ENCODE assay signal across 8 mouse cellular contexts in genomic region chr6:122339047-122339647, GRCm38 (mm10). TPM values are rescaled to one million over a fixed set of nuclear protein-coding genes. Genes with fewer than 3 reads are reported as not detected.
A peak's percentile ranks its signal among the peaks of the same experiment; 100 is the strongest.
DNase-seq lines count a peak whose midpoint lies in the region; ATAC-seq and TF ChIP-seq lines count a peak whose summit lies in the region.

No protein-coding gene starts in this region.

- peak; percentile 76 for DNase-seq in 3134 (ENCODE audit: extremely low read depth, insufficient read length, low spot score)
- peak; percentile 81 for DNase-seq in adrenal gland, postnatal 10 days
- DNase-seq in embryo, embryonic 9.5 days (ENCODE audit: extremely low spot score), result peak; percentile 73
- peak; percentile 38 to 65 for DNase-seq in gastrocnemius, postnatal 4 days (ENCODE audit: low spot score in 2 of 2)
- peak; percentile 75 for DNase-seq in kidney, adult 2 months
- DNase-seq in spleen, adult 12 weeks (ENCODE audit: low spot score), result peak; percentile 58

- no peaks in the 10 kb centered on the region for H3K27me3 ChIP-seq in kidney, adult 2 months (replicated peaks; ENCODE audit: control insufficient read depth, insufficient read depth, low read length)
- no peaks in the 10 kb centered on the region for H3K27me3 ChIP-seq in limb, embryonic 12.5 days
- H3K27me3 ChIP-seq in midbrain, embryonic 13.5 days, result no peaks in the 10 kb centered on the region

- ATAC-seq in limb, embryonic 12.5 days (ENCODE audit: insufficient number of reproducible peaks, insufficient read depth, low FRiP score, low TSS enrichment, low read depth), result peak; percentile 82
- ATAC-seq in midbrain, embryonic 13.5 days, result peak; percentile 84

- peak overlapping the region; percentile 99 for H3K4me3 ChIP-seq in kidney, adult 2 months (ENCODE audit: insufficient read depth, low read depth, low read length)
- H3K4me3 ChIP-seq in limb, embryonic 12.5 days (replicated peaks), result peak overlapping the region; percentile 80
- peak overlapping the region; percentile 76 for H3K4me3 ChIP-seq in midbrain, embryonic 13.5 days (replicated peaks)

- no peaks in the 10 kb centered on the region for H3K36me3 ChIP-seq in kidney, adult 2 months (ENCODE audit: control insufficient read depth, insufficient read depth, low read length)
- H3K36me3 ChIP-seq in limb, embryonic 12.5 days, result peaks cover 27% of the 10 kb centered on the region
- peaks cover 21% of the 10 kb centered on the region for H3K36me3 ChIP-seq in midbrain, embryonic 13.5 days

- H3K9ac ChIP-seq in limb, embryonic 12.5 days (replicated peaks), result peak overlapping the region; percentile 89
- H3K9ac ChIP-seq in midbrain, embryonic 13.5 days (replicated peaks), result peak overlapping the region; percentile 83

- peaks cover 14% of the 10 kb centered on the region; the same call in 1 of the 2 replicates for H3K4me1 ChIP-seq in kidney, adult 2 months (ENCODE audit: control insufficient read depth, insufficient read depth, low read length)
- H3K4me1 ChIP-seq in limb, embryonic 12.5 days (replicated peaks), result peaks cover 20% of the 10 kb centered on the region
- peaks cover 33% of the 10 kb centered on the region for H3K4me1 ChIP-seq in midbrain, embryonic 13.5 days (replicated peaks)

- no peak for TF ChIP-seq CTCF in kidney, adult 2 months (conservative IDR thresholded peaks at IDR 0.05; ENCODE audit: insufficient read depth, insufficient read length, low read depth, low read length)

- peak overlapping the region; percentile 70 for H3K4me2 ChIP-seq in limb, embryonic 12.5 days
- peak overlapping the region; percentile 82 for H3K4me2 ChIP-seq in midbrain, embryonic 13.5 days (replicated peaks)

- H3K9me3 ChIP-seq in limb, embryonic 12.5 days, result no peaks in the 10 kb centered on the region
- H3K9me3 ChIP-seq in midbrain, embryonic 13.5 days, result no peaks in the 10 kb centered on the region

- WGBS in kidney, adult 2 months, result 2% methylated on average over 47 of the region's 51 CpGs
- under 1% methylated on average over 35 of the region's 51 CpGs for WGBS in limb, embryonic 12.5 days
- under 1% methylated on average over 33 of the region's 51 CpGs for WGBS in midbrain, embryonic 13.5 days

- H3K27ac ChIP-seq in kidney, adult 2 months (ENCODE audit: insufficient read depth, low read depth, low read length), result peak overlapping the region; percentile 41
- H3K27ac ChIP-seq in limb, embryonic 12.5 days, result peak overlapping the region; percentile 99
- peak overlapping the region; percentile 98 for H3K27ac ChIP-seq in midbrain, embryonic 13.5 days

- no peak for TF ChIP-seq POLR2A in kidney, adult 2 months (IDR thresholded peaks at IDR 0.05; ENCODE audit: low read depth, low read length)

RNA-seq across cellular contexts. Expression of gene Phc1, which starts 1.2 kb away (rescaled TPM):
- 10 to 100 TPM; 24.3 to 29.1 TPM for total RNA-seq in adrenal gland, postnatal 10 days (2021)
- 10 to 100 TPM; 24.3 to 24.8 TPM for total RNA-seq in gastrocnemius, postnatal 4 days (2021)
- 27.4 and 39.1 TPM in 2 replicates for polyA plus RNA-seq in kidney, adult 2 months (2012; rRNA removed)
- 27.1 and 30.6 TPM in 2 replicates for polyA plus RNA-seq in limb, embryonic 12.5 days (2016; fragmentation: Nextera tagmentation; extraction: Ambion mirVana)
- 37.7 and 39.0 TPM in 2 replicates for polyA plus RNA-seq in midbrain, embryonic 13.5 days (2015; fragmentation: Nextera tagmentation; extraction: Ambion mirVana)

RNA-seq across cellular contexts. Expression of gene M6pr, which starts 30.6 kb away (rescaled TPM):
- 100 to 1,000 TPM; 111 to 119 TPM for total RNA-seq in adrenal gland, postnatal 10 days (2021)
- 10 to 100 TPM; 44.9 to 45.3 TPM for total RNA-seq in gastrocnemius, postnatal 4 days (2021)
- 94.4 and 107 TPM in 2 replicates for polyA plus RNA-seq in kidney, adult 2 months (2012; rRNA removed)
- polyA plus RNA-seq in limb, embryonic 12.5 days (2016; fragmentation: Nextera tagmentation; extraction: Ambion mirVana), result 74.6 and 76.3 TPM in 2 replicates
- polyA plus RNA-seq in midbrain, embryonic 13.5 days (2015; fragmentation: Nextera tagmentation; extraction: Ambion mirVana), result 61.6 and 64.2 TPM in 2 replicates

RNA-seq across cellular contexts. Expression of gene Klrg1, which starts 56.5 kb away (rescaled TPM):
- under 1 TPM in 1 of 2 experiments, not detected in 1; 0.42 TPM for total RNA-seq in adrenal gland, postnatal 10 days (2021)
- not detected for total RNA-seq in gastrocnemius, postnatal 4 days (2021)
- 0.08 TPM in 1 of 2 replicates, not detected in the other for polyA plus RNA-seq in kidney, adult 2 months (2012; rRNA removed)
- polyA plus RNA-seq in limb, embryonic 12.5 days (2016; fragmentation: Nextera tagmentation; extraction: Ambion mirVana), result not detected in 2 replicates
- polyA plus RNA-seq in midbrain, embryonic 13.5 days (2015; fragmentation: Nextera tagmentation; extraction: Ambion mirVana), result 0.87 and 1.3 TPM in 2 replicates

Comparison
In these comparisons a context has a peak if more than half of its experiments do, and no peak if none do; other contexts are left out.
1. Peak in every context shown above with its lines: DNase-seq, ATAC-seq, H3K4me3 ChIP-seq and H3K27ac ChIP-seq.
2. H3K27ac ChIP-seq: peak in every context shown above with its lines; median percentile 99 in limb, embryonic 12.5 days; 98 in midbrain, embryonic 13.5 days; 41 in kidney, adult 2 months.